Mouse (Mus musculus) megakaryocyte-erythroid progenitor cell, adult 5-6 weeks (primary cell): ENCODE measurements around the gene Snrnp25. TPM values are rescaled to one million over a fixed set of nuclear protein-coding genes. Genes with fewer than 3 reads are reported as not detected.

Source experiments
- ATAC-seq: replicated peaks from 2 replicates; pipeline ENCODE4 v1.8.0; 2016; ENCODE audit warnings: mild to moderate bottlenecking, inconsistent platforms; ENCODE audit not compliant: severe bottlenecking, poor library complexity, low FRiP score, low TSS enrichment
- total RNA-seq, 2 experiments: library from RNA; stranded (forward) in 1 of 2; stranded (reverse) in 1 of 2; fragments of 200-1000, 215-1000 nt in 1 of 2; fragments of >200 nt in 1 of 2; fragmentation: Nextera tagmentation in 1 of 2; gene quantifications; 2 replicates each; pipeline ENCODE4 v1.2.3; 2014 to 2017

Gene Snrnp25
- total RNA-seq (2014; fragmentation: Nextera tagmentation): 44.9 and 56.4 TPM in 2 replicates
- total RNA-seq (2017): 42.0 and 59.1 TPM in 2 replicates

- ATAC-seq: peak; percentile 97
Observed at GRCm38 (mm10) chr11:32205058-32205873, at the start of gene Snrnp25. Gene Snrnp25 (plus strand): TSS chr11:32205415.

DNA sequence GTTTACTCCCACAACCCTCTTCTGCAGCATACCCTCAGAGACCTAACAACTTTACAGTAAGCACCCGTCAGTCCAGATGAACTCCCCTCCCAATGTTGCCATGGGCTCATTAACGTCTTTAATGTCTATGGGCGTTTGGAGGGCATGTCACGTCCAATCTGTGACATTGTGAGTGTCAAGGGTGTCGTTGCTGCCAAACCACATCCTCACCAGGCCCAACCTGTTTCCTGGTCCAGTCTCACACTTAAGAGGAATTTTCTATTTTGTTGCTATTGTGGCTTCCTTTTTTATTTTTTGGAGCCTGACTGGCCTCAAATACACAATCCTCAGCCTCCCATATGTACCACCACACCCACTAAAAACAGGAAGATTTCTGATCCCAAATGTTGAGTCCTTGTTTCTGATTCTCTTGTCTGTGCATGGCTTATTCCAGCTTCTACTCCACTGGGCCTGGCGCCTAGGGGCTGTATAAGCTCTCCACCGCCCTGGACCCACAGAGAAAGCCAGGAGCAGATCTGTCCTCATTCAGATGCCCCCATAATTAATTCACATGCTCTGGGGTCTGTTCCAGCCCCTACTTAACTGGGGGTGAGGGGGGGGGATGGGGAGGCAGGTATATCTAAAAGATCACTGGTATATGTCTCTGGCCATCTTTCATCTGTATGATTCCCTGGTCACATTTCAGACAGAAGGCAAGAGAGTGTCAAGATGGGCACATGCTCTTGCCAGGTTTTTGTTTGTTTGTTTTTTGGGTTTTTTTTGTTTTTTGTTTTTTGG lies 48.2 kb upstream of the Snrnp25 start:
- no peak for ATAC-seq

GRCm38 (mm10) chr11:32157791-32158594 lies 47.2 kb upstream of the Snrnp25 start:
- no peak for ATAC-seq

DNA sequence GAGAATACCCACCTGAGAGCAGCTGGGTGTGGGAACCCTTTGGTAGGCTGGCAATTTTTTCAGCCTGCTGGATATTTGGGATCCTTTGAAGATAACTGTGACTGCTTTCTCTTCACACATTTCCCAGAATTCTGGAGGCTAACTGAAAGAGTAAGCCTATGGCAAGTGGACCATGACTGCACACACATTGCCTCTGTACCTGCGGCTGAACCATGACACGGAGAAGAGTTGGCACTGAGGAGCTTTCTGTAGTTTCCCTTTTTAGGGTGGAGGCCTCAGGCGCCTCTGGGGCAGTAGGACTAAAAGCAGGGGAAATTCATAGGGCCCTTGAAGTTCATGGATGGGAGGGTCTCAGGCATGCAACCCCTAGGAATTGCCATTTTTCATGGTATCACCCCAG lies 46.0 kb upstream of the Snrnp25 start:
- no peak for ATAC-seq

- no peak for ATAC-seq
Observed at GRCm38 (mm10) chr11:32160341-32160740, 44.9 kb upstream of the Snrnp25 start.

- no peak for ATAC-seq
Observed at GRCm38 (mm10) chr11:32161500-32161899, 43.7 kb upstream of the Snrnp25 start.

DNA sequence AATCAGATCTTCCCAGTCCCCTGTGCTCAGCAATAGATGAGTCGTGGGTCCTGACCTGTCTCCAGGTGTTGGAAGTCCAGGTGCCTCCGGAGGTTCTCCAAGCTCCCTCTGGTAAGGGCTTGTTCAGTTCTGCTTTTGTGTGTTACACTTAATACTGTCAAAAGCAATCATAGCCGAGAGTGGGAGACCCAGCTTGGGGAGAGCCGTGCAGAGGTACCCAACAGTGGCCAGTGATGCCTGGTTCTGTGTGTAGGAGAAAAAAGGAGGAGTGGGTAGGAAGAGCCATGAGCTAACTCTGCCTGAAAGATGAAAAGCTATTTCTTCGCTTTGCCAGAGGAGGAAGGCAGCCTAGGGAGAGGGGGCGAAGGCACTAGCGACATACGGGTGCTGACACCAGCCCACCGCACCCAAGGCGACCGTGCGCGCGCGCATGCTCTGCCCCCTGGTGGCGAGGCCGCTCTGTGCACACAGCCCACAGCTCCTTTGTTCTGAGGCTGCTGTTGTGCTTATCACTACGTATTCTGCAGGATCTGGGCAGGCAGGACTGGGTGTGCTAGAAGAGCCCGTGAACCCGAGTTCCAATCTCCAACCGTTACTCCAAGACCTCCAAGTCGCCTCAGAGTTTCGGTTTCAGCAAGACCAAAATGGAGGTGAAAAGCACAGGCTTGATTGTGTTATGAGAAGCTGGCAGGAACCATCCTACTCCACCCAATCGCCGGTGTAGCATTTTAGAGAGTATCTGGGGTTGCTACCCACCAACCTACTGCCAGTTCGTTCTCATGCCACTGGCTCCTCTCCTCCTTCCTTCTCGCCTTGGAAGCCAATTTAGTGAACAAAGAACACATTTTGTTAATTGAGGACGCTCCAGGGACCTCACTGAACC lies 43.1 kb upstream of the Snrnp25 start:
- ATAC-seq: peak; percentile 98

DNA sequence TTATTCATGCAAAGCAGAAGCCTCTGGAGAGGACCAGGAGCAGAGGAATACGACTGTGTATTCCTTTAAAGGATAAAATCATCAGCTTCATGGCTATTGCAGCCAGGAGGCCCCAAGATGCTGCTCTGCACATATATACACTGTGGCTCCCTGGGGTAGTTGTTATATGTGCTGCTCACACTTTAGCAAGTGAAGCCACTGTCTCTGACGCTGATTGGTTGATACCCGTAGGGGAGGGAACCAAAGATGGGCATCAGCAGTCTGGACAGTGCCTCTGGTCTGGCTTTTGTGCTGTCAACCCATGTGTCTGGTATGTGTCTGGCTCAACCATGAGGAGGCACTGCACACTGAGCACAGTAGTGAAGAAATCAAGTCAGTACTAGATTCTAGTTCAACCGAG lies 38.5 kb upstream of the Snrnp25 start:
- no peak for ATAC-seq

GRCm38 (mm10) chr11:32178506-32178905 lies 26.7 kb upstream of the Snrnp25 start:
- ATAC-seq: no peak

DNA sequence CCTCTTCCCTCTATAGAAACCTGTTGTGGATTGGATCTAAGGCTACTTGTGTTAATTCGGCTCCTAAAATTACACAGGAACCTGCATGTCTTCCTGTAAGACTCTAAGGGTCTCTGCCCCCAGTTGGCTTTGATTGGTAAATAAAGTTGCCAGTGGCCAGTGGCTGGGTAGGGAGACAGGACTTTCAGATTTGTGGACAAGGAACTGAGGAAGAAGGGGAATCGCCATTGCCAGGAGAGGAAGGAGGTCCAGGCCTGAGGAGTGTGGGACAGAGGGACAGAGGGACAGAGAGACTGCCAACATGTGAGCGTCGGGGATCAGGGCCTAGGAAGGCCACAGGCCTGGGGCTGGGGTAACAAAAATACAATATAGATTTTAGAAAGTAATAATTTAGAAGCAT lies 24.0 kb upstream of the Snrnp25 start:
- ATAC-seq: no peak

- ATAC-seq: peak; percentile 70
Observed at GRCm38 (mm10) chr11:32181973-32182868, 23.0 kb upstream of the Snrnp25 start.

GRCm38 (mm10) chr11:32184469-32184868 lies 20.7 kb upstream of the Snrnp25 start:
- no peak for ATAC-seq

DNA sequence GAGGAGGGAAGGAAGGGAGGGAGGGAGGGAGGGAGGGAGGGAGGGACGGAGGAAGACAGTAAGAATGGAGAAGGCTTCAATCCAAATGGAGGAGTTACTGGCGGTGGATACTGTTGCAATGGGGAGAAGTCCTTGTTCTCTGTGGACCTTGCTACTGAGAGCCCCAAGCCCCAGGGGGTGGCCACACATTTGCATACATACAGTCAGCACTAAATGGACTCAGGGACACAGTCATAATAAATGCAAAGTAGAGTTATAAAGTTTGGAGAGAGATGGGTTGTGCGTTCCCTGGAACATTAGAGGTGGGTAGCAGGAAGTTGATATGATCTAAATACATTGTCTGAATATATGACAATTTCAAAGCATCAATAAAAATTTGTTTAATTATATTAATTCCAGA lies 19.2 kb upstream of the Snrnp25 start:
- no peak for ATAC-seq

- no peak for ATAC-seq
Observed at GRCm38 (mm10) chr11:32187256-32187655, 18.0 kb upstream of the Snrnp25 start.

DNA sequence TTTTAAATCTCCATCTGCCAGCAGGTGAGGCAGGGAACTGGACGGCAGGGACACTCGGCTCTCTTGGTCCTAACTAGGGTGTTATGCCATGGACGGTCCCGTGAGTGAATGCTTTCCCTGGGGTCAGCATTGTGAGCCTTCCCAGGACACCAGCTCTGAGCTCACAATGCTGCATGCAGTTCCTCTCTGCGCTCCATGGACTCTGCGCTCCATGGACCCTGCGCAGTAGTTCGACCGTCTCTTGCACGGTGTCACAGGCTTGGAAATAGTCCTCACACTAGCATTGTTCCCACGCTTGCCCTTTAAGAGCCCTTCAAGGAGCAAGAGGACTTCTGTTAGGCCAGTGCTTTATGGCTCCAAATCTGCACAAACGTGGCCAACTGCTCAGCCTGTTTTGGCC lies 16.3 kb upstream of the Snrnp25 start:
- ATAC-seq: no peak

DNA sequence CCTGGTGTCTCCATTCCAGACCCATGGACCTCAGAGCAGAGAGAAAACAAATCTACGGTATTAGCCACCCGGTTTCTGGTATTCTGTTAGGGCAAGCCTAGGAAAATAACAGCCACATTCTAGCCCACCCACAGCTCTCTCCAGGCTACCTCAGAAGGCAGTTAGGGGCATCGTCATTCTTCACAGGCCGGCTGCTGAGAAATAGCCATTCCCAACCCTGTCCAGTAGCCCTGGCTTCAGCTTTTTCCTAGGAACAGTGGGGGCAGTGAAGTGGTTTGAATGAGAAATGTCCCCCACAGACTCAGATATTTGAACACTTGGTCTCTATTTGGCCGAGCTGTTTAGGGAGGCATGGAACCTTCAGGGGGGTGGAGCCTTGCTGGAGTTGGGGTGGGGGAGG lies 15.8 kb upstream of the Snrnp25 start:
- no peak for ATAC-seq

DNA sequence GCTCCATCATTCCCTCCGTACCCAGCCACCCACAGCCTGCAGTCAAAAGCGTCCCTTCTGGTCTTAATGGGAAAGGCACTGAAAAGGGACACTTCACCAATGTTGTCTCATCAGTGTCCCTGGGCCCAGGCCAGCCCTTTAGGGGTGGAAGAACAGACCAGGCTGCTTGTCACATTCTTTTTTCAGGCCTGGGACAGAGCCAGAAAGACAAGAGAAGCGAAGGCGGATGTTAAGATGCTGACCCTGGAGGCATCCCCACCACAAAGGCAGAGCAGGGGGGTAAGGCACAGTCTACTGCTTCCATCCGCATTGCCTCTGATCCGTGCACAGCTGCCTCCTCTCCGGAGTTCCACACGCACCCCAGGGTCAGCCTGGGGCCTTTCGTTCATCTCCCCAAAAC lies 15.1 kb upstream of the Snrnp25 start:
- ATAC-seq: no peak

- no peak for ATAC-seq
Observed at GRCm38 (mm10) chr11:32190603-32191110, 14.6 kb upstream of the Snrnp25 start.
